Mouse (Mus musculus) testis, adult 2 months (tissue): ENCODE results near the gene Dnajc17. TPM values are rescaled to one million over a fixed set of nuclear protein-coding genes. Genes with fewer than 3 reads are reported as not detected.

Experiments
- H3K27ac ChIP-seq: fragments of 200-500 bp; 2 replicates; pipeline ENCODE4 v1.5.1; 2012; ENCODE audit warnings: low read depth, low read length; ENCODE audit not compliant: control insufficient read depth, insufficient read depth
- H3K27me3 ChIP-seq: fragments of 200-500 bp; 2 replicates; pipeline ENCODE4 v1.6.1; 2012; ENCODE audit warnings: mild to moderate bottlenecking, low read length, moderate library complexity; ENCODE audit not compliant: control insufficient read depth, insufficient read depth
- H3K36me3 ChIP-seq: fragments of 200-500 bp; 2 replicates; pipeline ENCODE4 v1.6.1; 2012; ENCODE audit warnings: mild to moderate bottlenecking, low read length; ENCODE audit not compliant: control insufficient read depth, insufficient read depth
- H3K4me1 ChIP-seq: fragments of 200-500 bp; 2 replicates; pipeline ENCODE4 v1.6.1; 2012; ENCODE audit warnings: low read length; ENCODE audit not compliant: control insufficient read depth, insufficient read depth
- H3K4me3 ChIP-seq: fragments of 200-500 bp; 2 replicates; pipeline ENCODE4 v1.5.1; 2012; ENCODE audit warnings: low read depth, mild to moderate bottlenecking, low read length, moderate library complexity, mixed read lengths; ENCODE audit not compliant: control insufficient read depth
- CTCF ChIP-seq: fragments of 200-500 bp; IDR thresholded peaks from 2 replicates; pipeline ENCODE4 v1.5.1; 2012; ENCODE audit warnings: low read depth, mild to moderate bottlenecking, inconsistent platforms, low read length, moderate library complexity; ENCODE audit not compliant: control insufficient read depth, insufficient read depth, insufficient replicate concordance
- POLR2A ChIP-seq: fragments of 200-500 bp; IDR thresholded peaks from 2 replicates; pipeline ENCODE4 v1.6.1; 2012; ENCODE audit warnings: low read depth, mild to moderate bottlenecking, inconsistent platforms, low read length, moderate library complexity; ENCODE audit not compliant: control insufficient read depth
- polyA plus RNA-seq: library from polyadenylated mRNA; depleted of rRNA; stranded (reverse); fragments of >200 nt; gene quantifications from 2 replicates; pipeline ENCODE4 v1.2.3, GENCODE M21; 2012

Gene Dnajc17
- polyA plus RNA-seq, 1 experiment, result 3.7 TPM

DNA sequence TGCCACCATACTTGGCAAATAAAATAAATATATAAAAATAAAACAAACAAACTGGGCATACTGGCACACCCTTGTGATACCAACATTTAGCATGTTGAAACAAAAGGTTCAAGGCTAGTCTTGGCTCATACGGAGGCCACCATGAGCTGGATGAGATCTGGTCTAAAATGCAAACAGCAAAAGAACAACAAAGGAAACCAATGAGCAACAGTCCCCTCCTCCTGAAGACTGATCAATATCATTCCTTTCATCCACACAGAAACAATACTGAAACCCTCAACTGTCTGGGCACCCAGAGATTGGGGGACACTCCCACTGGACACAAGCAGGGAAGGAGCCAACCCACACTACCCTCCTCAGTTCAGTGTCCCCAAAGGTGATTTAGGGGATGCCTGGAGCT, 11.1 kb downstream of the Dnajc17 start:
- no peak overlapping the region for H3K27ac ChIP-seq
- H3K4me1 ChIP-seq, result no peaks in the 10 kb centered on the region
- no peak overlapping the region for H3K4me3 ChIP-seq
- no peaks in the 10 kb centered on the region for H3K27me3 ChIP-seq
- no peak for TF ChIP-seq POLR2A
- TF ChIP-seq CTCF, result no peak
- H3K36me3 ChIP-seq, result no peaks in the 10 kb centered on the region

DNA sequence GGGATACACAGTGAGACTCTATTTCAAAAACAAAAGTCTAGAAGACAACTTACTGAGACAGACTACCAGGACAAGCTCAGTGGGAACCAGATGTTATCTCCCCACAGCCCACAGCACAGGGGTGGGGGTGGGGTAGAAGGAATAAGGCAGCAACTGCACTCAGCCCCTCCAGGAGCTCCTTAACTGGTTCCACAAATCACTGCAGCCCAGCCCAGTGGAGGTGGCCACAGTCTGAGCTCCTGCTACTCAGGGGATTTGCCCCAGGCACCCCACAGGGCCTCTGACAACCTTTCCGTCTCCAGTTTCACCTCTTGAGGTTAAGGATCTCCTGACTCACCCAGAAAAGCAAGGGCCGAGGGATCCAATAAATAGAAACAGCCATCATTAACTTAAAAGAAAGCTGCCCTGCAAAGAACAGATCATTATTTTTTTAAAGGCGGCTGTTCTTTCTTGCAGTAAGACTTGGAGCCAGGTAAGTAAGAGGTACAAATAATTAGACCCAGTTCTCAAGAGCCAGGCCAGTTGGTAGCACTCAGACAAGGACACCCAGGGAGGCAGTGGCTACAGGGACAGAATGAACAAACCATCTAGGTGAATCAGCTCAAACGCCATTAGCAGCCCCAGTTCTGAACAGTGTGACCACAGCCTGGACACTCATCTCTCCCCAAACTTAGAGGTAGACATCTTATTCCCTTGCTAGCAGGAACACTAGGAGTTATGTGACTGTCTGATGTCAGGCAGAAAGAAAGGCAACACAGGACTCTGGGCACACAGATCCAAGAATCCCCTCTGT, 12.1 kb downstream of the Dnajc17 start:
- H3K27me3 ChIP-seq, result no peaks in the 10 kb centered on the region
- no peaks in the 10 kb centered on the region for H3K4me1 ChIP-seq
- H3K4me3 ChIP-seq, result no peak overlapping the region
- TF ChIP-seq POLR2A, result no peak
- no peak for TF ChIP-seq CTCF
- no peaks in the 10 kb centered on the region for H3K36me3 ChIP-seq
- H3K27ac ChIP-seq, result no peak overlapping the region

DNA sequence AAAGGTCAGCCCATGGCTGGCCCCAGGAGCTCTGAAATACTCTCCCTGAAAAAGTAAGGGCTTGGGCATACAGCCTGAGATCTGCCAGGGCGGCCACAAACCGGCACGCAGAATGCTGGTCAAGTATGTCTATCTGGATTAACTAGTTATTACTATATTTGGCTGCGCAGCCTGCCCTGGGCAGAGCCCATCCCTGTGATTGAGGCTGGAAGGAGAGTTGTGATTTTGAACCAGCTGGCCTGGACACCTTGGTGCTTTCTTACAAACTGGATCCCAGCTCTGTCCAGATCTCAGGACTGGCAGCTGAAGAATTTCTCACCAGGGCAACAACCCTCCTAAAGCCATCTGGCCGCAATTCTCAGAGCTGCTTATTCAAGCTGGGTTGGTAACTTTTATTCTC, 14.5 kb downstream of the Dnajc17 start:
- H3K4me1 ChIP-seq, result peaks cover under 1% of the 10 kb centered on the region
- H3K36me3 ChIP-seq, result no peaks in the 10 kb centered on the region
- no peak for TF ChIP-seq CTCF
- no peak for TF ChIP-seq POLR2A
- H3K27me3 ChIP-seq, result no peaks in the 10 kb centered on the region
- H3K4me3 ChIP-seq, result no peak overlapping the region
- no peak overlapping the region for H3K27ac ChIP-seq

DNA sequence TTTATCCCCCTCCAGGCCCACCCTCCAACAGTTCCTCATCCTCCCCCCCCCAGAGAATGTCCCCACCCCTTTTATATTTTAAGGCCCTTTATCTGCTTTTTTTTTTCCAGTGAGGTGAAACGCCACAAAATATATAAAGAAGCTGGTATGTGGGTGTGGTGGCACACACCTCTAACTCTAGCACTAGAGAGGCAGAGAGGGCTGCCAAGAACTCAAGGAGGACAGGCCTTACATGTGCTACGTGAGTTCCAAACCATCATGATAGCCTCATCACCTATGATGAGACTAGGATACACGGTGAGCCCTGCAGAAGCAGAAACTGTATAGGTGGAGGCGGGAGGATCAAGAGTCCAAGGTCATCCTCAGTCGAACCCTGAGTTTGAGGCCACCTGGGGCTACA, 17.6 kb downstream of the Dnajc17 start:
- no peaks in the 10 kb centered on the region for H3K27me3 ChIP-seq
- no peak overlapping the region for H3K4me3 ChIP-seq
- no peaks in the 10 kb centered on the region; the same call in 1 of the 2 replicates for H3K36me3 ChIP-seq
- TF ChIP-seq POLR2A, result no peak
- TF ChIP-seq CTCF, result no peak
- no peak overlapping the region for H3K27ac ChIP-seq
- H3K4me1 ChIP-seq, result peaks cover 3% of the 10 kb centered on the region

DNA sequence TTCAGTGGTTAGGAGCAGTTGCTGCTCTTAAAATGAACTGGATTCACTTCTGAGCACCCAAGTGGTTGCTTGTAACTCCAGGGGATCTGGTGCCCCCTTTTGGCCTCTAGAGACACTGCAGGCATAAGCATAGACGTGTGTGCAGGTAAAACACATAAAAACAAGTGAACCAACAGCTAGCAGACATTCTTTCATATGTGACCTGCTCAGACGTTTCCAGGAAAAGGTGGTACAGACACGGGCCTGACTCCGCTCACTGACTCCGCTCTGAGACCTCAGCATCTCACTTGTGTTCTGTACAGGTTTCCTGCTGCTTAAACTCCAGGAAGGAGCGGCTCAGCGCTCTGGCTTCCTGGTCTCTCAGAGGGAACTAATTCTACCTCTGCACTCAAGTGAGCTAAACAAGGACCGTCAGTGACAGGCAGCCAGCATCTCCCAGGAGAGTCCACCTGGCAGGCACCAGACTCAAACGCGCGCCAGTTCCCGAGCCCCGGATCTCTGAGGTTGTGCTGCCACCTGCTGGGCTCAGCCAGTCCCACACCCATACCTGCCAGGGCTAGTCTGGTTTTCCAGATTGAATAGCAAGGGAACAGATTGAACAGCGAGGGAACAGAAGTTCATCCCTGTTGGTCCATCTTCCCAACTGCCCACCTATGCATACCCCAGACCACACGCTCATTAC, 19.4 kb downstream of the Dnajc17 start:
- TF ChIP-seq CTCF (peak; percentile 73), POLR2A (no peak)
- peaks cover 3% of the 10 kb centered on the region for H3K4me1 ChIP-seq
- H3K27me3 ChIP-seq, result no peaks in the 10 kb centered on the region
- H3K4me3 ChIP-seq, result peak overlapping the region; percentile 67
- peaks cover 2% of the 10 kb centered on the region for H3K36me3 ChIP-seq
- no peak overlapping the region for H3K27ac ChIP-seq

DNA sequence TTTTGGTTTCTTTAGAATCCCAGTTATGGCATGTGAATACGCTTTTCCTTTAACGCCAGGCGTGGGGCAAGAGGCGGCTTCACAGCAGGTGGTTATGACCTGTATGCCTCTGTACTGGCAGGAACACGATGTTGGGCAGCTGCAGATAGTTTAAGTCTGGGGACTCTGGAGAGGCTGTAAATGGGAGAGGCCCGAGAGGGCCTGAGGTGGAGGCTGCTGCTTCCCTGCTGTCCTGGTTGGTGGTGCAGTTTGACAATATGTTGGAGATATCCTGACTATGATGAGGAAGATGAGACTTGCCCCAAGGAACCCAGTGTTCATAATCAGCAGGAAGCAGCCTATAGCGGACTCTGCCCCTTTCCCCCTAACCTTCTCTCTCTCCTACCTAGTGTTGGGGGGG, 25.7 kb downstream of the Dnajc17 start:
- peaks cover 3% of the 10 kb centered on the region for H3K36me3 ChIP-seq
- no peaks in the 10 kb centered on the region for H3K27me3 ChIP-seq
- H3K4me3 ChIP-seq, result no peak overlapping the region
- no peaks in the 10 kb centered on the region for H3K4me1 ChIP-seq
- TF ChIP-seq CTCF (no peak), POLR2A (no peak)
- no peak overlapping the region for H3K27ac ChIP-seq

DNA sequence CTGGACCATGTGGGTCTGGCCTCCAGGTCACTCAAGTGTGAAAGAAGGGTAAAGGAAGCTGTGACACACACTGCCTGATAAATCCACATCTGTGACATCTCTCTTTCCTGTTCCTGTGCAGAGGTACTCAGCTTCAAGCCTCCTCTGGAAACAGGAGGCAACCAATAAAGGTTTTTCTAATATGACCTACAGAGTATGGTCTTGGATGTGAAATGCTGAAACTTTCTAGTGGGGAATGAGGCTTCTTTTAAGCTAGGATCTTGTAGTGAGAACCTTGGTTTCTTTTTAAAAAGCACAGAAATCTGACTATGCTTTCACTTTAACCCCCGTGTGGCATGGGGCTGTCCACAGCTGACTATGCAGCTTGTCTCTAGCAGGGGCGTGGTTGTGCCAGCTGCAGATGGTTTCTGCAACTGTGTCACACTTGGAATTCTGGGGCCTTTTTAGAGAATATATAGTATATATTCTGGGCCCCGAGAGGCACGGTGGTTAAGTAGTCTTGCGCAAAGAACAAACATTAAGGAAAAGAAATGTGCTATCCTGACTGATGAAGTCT, 31.1 kb downstream of the Dnajc17 start:
- H3K27me3 ChIP-seq, result no peaks in the 10 kb centered on the region
- H3K4me3 ChIP-seq, result no peak overlapping the region
- TF ChIP-seq POLR2A (no peak), CTCF (no peak)
- H3K4me1 ChIP-seq, result no peaks in the 10 kb centered on the region
- H3K27ac ChIP-seq, result no peak overlapping the region
- H3K36me3 ChIP-seq, result peaks cover 2% of the 10 kb centered on the region
